Mouse (Mus musculus) liver, adult 2 months (tissue): ENCODE measurements around the gene Slc7a11.

Experiments used
- CTCF ChIP-seq: fragments of 200-500 bp; IDR thresholded peaks from 2 replicates; pipeline ENCODE4 v1.5.1; 2011; ENCODE audit warnings: low read depth, low read length, control low read depth
- POLR2A ChIP-seq: fragments of 200-500 bp; IDR thresholded peaks from 2 replicates; pipeline ENCODE4 v1.6.1; 2011; ENCODE audit warnings: low read length, control low read depth; ENCODE audit not compliant: insufficient read depth; ENCODE audit errors: extremely low read depth

DNA sequence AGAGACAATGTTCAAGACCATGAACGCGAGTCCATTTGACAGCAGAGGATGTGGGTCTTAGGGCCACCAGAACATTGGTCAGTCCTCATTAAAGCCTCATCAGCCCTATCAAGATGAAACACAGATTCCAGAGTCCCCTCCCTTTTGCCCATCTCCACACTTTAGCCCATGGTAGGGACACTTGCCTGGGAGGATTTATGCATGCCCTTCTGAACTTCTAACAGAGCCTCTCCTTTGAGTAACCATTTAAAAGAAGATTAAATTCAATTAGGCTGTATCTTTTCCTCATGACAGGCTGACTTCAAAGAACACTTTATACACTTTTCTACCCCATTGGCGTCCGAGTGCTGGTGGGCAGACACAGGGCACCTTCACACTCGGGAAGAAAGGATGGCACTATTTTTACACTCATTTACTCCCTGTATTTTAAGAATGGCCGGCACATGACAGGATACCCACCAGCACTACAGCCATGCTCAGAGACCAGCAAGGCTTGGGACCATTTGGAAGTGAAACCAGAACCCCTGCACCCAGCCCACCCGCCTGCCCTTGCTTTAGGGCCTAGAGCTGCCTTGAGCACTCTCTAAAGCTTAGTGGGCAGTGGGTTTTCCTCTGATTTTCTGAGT, 144.9 kb downstream of the Slc7a11 start:
- TF ChIP-seq CTCF: no peak
- TF ChIP-seq POLR2A: no peak
